Mouse (Mus musculus): Measurements from ENCODE around the gene Palm.

DNA sequence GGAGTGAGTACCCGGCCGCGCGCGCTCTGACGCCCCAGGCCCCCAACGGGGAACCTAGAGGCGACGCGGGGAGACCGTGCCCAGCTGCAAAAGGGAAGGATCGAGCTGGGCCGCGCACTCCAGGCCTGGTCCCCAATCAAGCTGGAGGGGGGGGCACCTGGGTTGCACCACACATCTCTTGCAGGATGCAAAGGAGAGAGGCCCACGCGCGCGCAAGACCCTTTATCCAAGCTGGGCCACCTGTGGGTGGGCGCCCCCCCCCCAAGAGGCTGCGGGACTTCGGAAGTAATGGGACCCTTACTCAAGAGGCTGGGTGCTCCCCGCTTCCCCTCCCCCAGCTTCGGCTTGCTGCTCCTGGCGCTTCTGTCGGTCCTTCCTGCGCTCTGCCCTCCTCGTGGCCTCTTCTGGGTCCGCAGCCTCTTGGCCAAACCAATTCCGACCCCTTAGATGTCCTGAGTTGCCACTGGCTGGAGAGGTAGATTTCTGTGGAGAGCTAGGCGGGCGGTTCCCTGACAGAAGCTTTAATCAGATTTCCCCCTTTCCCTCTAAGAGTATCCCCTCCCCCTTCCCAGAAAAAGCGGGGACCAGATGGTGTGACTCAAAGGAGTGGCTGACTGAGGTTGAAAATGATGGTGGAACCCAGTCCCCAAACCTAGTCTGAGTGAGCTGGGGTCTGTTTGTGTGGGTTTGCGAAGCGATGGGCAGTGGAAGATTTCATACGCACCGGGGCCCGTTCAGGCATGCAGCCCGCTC, 542 bp downstream of the Palm start:
- TF ChIP-seq POLR2A (IDR thresholded peaks at IDR 0.05; ENCODE audit: borderline replicate concordance, low read depth, low read length) (no peak), CTCF (IDR thresholded peaks at IDR 0.05; ENCODE audit: low read depth, low read length) (no peak)
